Mouse (Mus musculus) ES-E14 (cell line): Measurements from ENCODE around the gene Inka1. TPM values are rescaled to one million over a fixed set of nuclear protein-coding genes. Genes with fewer than 3 reads are reported as not detected.
A peak's percentile ranks its signal among the peaks of the same experiment; 100 is the strongest.

ENCODE experiments used
- DNase-seq: peaks from one replicate; pipeline ENCODE4 v3.0.0-alpha.2; 2013; ENCODE audit warnings: low read depth, low spot score
- H3K27ac ChIP-seq: 2 replicates; pipeline ENCODE4 v1.5.1; 2012; ENCODE audit warnings: low read depth, mild to moderate bottlenecking, low read length, moderate library complexity, mixed read lengths; ENCODE audit not compliant: poor library complexity, insufficient read depth, severe bottlenecking
- H3K36me3 ChIP-seq: 2 replicates; pipeline ENCODE4 v1.6.1; 2012; ENCODE audit warnings: mild to moderate bottlenecking, low read length, moderate library complexity, mixed read lengths; ENCODE audit not compliant: control insufficient read depth, poor library complexity, insufficient read depth, severe bottlenecking
- H3K4me1 ChIP-seq, 2 experiments: fragments of 150-350 bp in 1 of 2; sonication (generic) in 1 of 2; 2 replicates each; pipeline ENCODE4 v1.6.1; 2012; ENCODE audit warnings: low read length in 2 of 2, mild to moderate bottlenecking in 1 of 2, mixed read lengths in 1 of 2; ENCODE audit not compliant: control insufficient read depth in 2 of 2, insufficient read depth in 2 of 2, poor library complexity in 1 of 2
- H3K4me3 ChIP-seq, 2 experiments: fragments of 150-350 bp in 1 of 2; sonication (generic) in 1 of 2; 2 replicates each; pipeline ENCODE4 v1.5.1; 2012; ENCODE audit warnings: low read length in 2 of 2, low read depth in 1 of 2, mild to moderate bottlenecking in 1 of 2, mixed read lengths in 1 of 2; ENCODE audit not compliant: insufficient read depth in 1 of 2, poor library complexity in 1 of 2, severe bottlenecking in 1 of 2
- H3K9ac ChIP-seq: 2 replicates; pipeline ENCODE4 v1.6.1; 2012; ENCODE audit warnings: low read depth, mild to moderate bottlenecking, low read length, mixed read lengths; ENCODE audit not compliant: poor library complexity, insufficient read depth, severe bottlenecking
- H3K9me3 ChIP-seq: fragments of 150-350 bp; sonication (generic); 2 replicates; pipeline ENCODE4 v1.6.1; 2012; ENCODE audit warnings: low read depth, mild to moderate bottlenecking, low read length; ENCODE audit not compliant: control insufficient read depth, insufficient read depth
- CHD2 ChIP-seq: IDR thresholded peaks from 2 replicates; pipeline ENCODE4 v1.6.1; 2014; ENCODE audit warnings: mild to moderate bottlenecking, low read depth, low read length, inconsistent platforms
- HCFC1 ChIP-seq: IDR thresholded peaks from 2 replicates; pipeline ENCODE4 v1.6.1; 2012; ENCODE audit warnings: low read length, inconsistent platforms, borderline replicate concordance; ENCODE audit not compliant: insufficient read depth
- MAFK ChIP-seq: IDR thresholded peaks from 2 replicates; pipeline ENCODE4 v1.6.1; 2014; ENCODE audit warnings: mild to moderate bottlenecking, low read depth, low read length, inconsistent platforms; ENCODE audit not compliant: insufficient read depth
- ZC3H11A ChIP-seq: IDR thresholded peaks from 2 replicates; pipeline ENCODE4 v1.6.1; 2012; ENCODE audit warnings: low read depth, mild to moderate bottlenecking, inconsistent platforms, low read length, borderline replicate concordance
- ZNF384 ChIP-seq: IDR thresholded peaks from 2 replicates; pipeline ENCODE4 v1.6.1; 2012; ENCODE audit warnings: low read depth, low read length, inconsistent platforms
- in situ Hi-C, 2 experiments: fragments of 600-800 bp; cut with MboI; formaldehyde crosslinking; loops; one replicate each; pipeline ENCODE4 v1.15.1; 2025; ENCODE audit warnings: low sequenced_read_pairs in 2 of 2, inconsistent platforms in 1 of 2; ENCODE audit not compliant: unreplicated experiment in 2 of 2
- total RNA-seq: library from RNA; depleted of rRNA; stranded (reverse); fragments of 300-350 nt; gene quantifications from 2 replicates; pipeline ENCODE4 v1.2.3, GENCODE M21; 2012; rRNA removed

Inka1 gene
- 3.0 and 6.1 TPM in 2 replicates for total RNA-seq

- peaks cover 2 to 15% of the 10 kb centered on the region in 2 experiments; a peak in 2 of 4 replicates for H3K4me1 ChIP-seq
- H3K27ac ChIP-seq, result no peak within 1 kb of the TSS
- DNase-seq, result peak; percentile 63
- H3K9ac ChIP-seq, result peak within 1 kb of the TSS; percentile 46; the same call in 1 of the 2 replicates
- in situ Hi-C loops, result no loop called here
- no peaks in the 10 kb centered on the region for H3K36me3 ChIP-seq
- TF ChIP-seq CHD2, result no peak
- TF ChIP-seq ZNF384, result no peak
- TF ChIP-seq ZC3H11A, result no peak
- TF ChIP-seq HCFC1, result no peak
- no peak for TF ChIP-seq MAFK
- H3K9me3 ChIP-seq, result no peaks in the 10 kb centered on the region
- peak within 1 kb of the TSS; percentile 72 to 98 for H3K4me3 ChIP-seq
Observed at GRCm38 (mm10) chr9:107985131-107986119, at the start of gene Inka1. Gene Inka1, minus strand, starts transcription at chr9:107985879.

GRCm38 (mm10) chr9:108032126-108032525 lies 46.4 kb upstream of the Inka1 start:
- H3K9me3 ChIP-seq, result no peaks in the 10 kb centered on the region
- TF ChIP-seq HCFC1, result no peak
- no peak for TF ChIP-seq ZC3H11A
- TF ChIP-seq CHD2, result no peak
- no peak for TF ChIP-seq MAFK
- TF ChIP-seq ZNF384, result no peak
- H3K36me3 ChIP-seq, result peaks cover 12% of the 10 kb centered on the region; the same call in 1 of the 2 replicates
- H3K4me3 ChIP-seq, result 0 out of 4 replicates have a peak overlapping the region, but pooled peaks of 1 of the 2 experiments have one; percentile 21
- in situ Hi-C loops, result no loop called here
- no peak overlapping the region for H3K27ac ChIP-seq
- no peak overlapping the region for H3K9ac ChIP-seq
- no peak for DNase-seq
- peaks cover 6 to 9% of the 10 kb centered on the region in 2 experiments for H3K4me1 ChIP-seq

- Histone ChIP-seq H3K9ac (no peak overlapping the region), H3K4me3 (no peak overlapping the region), H3K4me1 (peaks cover 4 to 7% of the 10 kb centered on the region in 2 experiments; a peak in 3 of 4 replicates), H3K27ac (no peak overlapping the region), H3K36me3 (peaks cover 10% of the 10 kb centered on the region; the same call in 1 of the 2 replicates), H3K9me3 (no peaks in the 10 kb centered on the region)
- no peak for DNase-seq
- TF ChIP-seq HCFC1 (no peak), MAFK (no peak), ZNF384 (no peak), ZC3H11A (no peak), CHD2 (no peak)
- in situ Hi-C loops, result no loop called here
Observed at GRCm38 (mm10) chr9:108027867-108028266, 42.2 kb upstream of the Inka1 start.

GRCm38 (mm10) chr9:108026584-108026983 lies 40.9 kb upstream of the Inka1 start:
- Histone ChIP-seq H3K27ac (no peak overlapping the region), H3K9ac (no peak overlapping the region), H3K4me1 (peaks cover 0 to 3% of the 10 kb centered on the region in 2 experiments; a peak in 1 of 4 replicates), H3K9me3 (no peaks in the 10 kb centered on the region), H3K36me3 (peaks cover 9% of the 10 kb centered on the region; the same call in 1 of the 2 replicates), H3K4me3 (no peak overlapping the region)
- DNase-seq, result no peak
- no peak for TF ChIP-seq MAFK
- TF ChIP-seq HCFC1, result no peak
- no peak for TF ChIP-seq ZC3H11A
- no peak for TF ChIP-seq ZNF384
- TF ChIP-seq CHD2, result no peak
- in situ Hi-C loops, result no loop called here
